Mouse (Mus musculus) thymus, postnatal 4 days (tissue): ENCODE measurements around the gene Creld1.

Experiments used
- DNase-seq: peaks from one replicate; pipeline ENCODE4 v3.0.0; 2021

Gene Creld1

DNA sequence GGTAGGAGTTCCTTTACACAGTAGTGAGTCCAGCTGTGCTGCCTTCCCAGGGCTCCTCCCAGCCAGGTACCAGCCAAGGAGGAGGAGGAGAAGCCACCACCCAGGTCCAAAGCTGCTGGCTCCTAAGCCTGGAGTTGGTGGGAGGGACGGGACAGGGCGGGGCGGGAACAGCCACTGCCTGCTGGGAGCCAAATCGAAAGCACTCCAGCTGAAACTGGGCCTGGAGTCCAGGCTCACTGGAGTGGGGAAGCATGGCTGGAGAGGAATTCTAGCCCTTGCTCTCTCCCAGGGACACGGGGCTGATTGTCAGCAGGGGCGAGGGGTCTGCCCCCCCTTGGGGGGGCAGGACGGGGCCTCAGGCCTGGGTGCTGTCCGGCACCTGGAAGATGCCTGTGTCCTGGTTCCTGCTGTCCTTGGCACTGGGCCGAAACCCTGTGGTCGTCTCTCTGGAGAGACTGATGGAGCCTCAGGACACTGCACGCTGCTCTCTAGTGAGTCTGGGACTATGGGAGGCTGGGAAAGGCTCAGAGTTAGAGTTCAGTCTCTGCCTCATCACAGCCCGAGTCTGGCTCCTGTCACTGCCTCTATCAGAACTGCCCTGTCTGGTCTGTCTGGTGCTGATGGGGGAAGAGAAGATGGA lies 11.7 kb upstream of the Creld1 start, which contains the start of gene Il17rc:
Gene Il17rc (plus strand): TSS at position 131 of the 640 bp plus-strand sequence.
- DNase-seq: no peak

DNA sequence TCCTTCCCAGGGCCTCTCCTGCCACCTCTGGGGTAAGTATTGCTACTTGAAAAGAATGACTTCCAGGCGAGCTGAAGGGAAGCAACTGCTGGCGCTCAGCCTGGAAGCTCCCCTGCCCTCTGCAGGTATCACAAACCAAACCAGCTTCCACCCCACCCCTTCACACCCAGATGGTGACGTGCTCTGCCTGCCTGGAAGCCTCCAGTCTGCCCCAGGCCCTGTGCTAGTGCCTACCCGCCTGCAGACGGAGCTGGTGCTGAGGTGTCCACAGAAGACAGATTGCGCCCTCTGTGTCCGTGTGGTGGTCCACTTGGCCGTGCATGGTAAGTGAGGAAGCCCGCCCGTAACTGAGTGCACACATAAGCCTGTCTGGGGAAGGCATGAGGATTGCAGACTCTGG lies 11.0 kb upstream of the Creld1 start:
- no peak for DNase-seq

DNA sequence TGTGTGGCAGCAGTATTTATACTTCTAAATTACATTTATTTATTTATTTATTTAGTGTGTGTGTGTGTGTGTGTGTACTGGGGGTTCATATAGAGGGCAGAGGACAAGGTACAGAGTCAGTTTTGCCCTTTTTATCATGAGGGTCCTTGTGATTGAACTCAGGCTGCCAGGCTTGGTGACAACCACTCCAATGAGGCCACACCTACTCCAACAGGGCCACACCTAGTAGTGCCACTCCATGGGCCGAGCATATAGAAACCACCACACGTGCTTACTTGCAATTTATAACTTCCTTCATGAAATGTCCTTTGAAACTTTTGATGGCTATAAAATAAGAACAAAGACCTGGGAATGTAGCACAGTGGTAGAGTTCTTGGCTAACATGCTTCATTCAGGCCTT lies 9.9 kb upstream of the Creld1 start:
- DNase-seq: no peak

DNA sequence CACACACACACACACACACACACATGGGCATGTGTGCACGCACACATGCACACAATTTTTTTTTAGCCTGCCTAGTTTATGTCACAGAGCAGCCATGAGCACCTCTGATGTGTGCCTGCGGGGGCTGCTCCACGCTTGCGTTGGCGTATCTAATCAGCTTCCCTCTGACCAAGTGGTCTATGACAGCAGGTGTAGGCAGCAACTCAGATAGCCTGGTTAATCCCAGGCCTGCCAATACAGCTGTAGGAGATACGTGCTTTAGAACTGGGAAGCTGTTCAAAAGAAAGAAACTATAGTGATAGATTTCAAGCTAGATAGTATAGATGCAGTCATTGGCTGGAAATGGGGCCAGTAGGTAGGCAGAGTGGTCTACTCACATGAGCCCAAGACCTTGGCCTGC lies 9.4 kb upstream of the Creld1 start:
- DNase-seq: no peak

DNA sequence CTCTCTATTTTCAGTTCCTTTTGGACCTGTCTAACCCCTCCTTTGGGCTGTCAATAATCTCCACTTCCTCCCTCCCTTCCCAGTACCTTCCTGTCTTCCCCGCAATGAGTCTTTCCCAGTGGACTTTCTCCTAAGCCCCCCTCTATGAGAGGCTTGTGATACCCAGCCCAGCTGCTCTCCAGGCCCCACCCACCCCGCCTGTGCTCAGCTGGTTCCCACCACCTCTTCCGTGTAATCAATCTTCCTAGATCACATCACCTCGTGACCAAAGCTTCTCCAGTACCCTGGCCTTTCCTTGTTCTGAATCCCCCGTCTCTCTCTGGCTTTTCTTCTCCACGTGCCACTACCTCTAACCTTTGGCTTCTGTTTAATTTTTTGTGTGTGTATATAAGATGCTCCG lies 5.7 kb upstream of the Creld1 start:
- DNase-seq: no peak

DNA sequence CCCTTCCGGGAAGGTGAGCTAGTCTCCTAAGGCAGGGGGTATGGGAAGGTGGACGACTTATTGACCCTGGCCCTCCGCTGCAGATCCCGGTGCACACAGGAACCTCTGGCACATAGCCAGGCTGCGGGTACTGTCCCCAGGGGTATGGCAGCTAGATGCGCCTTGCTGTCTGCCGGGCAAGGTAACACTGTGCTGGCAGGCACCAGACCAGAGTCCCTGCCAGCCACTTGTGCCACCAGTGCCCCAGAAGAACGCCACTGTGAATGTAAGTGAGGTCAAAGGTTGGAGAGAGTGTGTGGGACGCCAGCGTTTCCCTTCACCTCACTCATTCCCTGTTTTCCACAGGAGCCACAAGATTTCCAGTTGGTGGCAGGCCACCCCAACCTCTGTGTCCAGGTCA lies 4.2 kb upstream of the Creld1 start:
- DNase-seq: no peak

DNA sequence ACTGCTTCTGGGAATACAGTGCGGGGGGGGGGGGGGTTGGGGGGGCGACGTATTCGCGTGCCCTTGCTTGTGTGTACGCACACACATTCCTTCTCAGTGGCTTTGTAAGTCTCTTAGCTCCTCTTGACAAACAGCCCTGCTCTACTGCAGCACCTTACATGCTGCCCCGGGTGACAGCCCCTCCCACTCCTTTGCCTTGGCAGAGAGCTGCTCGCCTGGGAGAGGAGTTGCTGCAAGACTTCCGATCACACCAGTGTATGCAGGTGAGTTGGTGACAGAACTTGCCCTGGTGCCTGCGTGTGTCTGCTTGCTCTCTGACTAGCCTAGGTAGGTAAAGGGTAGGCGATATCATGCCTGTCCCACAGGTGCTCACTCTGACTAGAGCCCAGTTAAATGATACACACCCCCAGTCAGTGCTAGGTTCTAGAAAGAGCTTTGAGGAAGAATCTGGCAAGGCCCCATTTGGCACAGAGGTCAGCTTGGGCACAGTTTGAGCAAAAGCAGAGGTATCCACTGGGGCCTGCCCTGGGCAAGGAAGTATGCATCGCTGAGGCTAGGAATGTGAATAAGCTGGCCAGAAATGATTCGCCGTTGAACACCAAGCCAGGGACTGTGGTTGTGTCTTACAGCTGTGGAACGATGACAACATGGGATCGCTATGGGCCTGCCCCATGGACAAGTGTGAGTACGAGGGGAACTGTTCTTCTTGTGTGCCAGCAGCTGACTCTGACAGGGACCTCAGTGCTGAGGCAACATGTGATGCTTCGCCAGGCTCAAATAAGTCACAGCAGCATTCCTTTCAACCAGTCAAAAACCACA lies 2.3 kb upstream of the Creld1 start:
- DNase-seq: no peak

DNA sequence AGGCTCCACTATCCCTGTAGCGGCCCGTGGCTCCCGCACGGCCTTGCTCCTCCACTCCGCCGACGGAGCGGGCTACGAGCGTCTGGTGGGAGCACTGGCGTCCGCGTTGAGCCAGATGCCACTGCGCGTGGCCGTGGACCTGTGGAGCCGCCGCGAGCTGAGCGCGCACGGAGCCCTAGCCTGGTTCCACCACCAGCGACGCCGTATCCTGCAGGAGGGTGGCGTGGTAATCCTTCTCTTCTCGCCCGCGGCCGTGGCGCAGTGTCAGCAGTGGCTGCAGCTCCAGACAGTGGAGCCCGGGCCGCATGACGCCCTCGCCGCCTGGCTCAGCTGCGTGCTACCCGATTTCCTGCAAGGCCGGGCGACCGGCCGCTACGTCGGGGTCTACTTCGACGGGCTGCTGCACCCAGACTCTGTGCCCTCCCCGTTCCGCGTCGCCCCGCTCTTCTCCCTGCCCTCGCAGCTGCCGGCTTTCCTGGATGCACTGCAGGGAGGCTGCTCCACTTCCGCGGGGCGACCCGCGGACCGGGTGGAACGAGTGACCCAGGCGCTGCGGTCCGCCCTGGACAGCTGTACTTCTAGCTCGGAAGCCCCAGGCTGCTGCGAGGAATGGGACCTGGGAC lies 509 bp upstream of the Creld1 start:
- DNase-seq: peak; percentile 59

DNA sequence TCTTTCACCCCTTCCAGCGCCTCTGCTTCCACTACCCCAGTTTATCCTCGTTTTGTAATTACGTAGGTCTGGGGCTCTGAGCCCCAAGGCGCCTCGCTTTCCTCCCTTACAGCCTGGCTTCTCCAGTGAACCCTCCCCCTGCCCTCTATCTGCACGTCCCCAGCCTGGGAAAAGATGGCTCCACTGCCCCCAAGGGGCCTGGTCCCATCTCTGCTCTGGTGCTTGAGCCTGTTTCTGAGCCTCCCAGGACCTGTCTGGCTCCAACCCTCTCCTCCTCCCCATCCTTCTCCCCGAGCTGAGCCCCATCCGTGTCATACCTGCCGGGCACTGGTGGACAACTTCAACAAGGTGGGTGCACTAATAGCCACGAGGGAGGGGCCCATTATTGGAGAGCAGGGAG lies 632 bp downstream of the Creld1 start:
- DNase-seq: peak; percentile 38

DNA sequence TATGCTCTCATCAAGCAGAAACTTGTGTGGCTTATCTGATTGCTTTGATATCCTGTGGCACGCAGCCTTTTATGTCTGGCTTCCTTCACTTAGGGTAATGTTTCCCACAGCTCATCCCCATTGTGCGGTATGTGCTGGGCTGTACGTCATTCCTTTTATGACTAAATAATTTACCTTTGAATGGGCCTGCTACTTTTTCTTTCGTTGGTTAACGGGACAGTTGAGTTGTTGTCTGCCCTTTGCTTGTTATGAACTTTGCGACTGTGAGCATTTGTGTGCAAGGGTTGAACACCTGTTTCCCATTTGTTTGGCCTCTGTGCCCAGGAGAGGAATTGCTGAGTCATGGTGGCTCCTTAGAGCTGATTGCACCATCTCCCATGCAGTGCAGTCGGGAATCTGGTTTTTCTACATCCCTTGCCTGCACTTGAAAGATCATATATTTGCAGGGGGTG lies 4.1 kb downstream of the Creld1 start:
- no peak for DNase-seq

DNA sequence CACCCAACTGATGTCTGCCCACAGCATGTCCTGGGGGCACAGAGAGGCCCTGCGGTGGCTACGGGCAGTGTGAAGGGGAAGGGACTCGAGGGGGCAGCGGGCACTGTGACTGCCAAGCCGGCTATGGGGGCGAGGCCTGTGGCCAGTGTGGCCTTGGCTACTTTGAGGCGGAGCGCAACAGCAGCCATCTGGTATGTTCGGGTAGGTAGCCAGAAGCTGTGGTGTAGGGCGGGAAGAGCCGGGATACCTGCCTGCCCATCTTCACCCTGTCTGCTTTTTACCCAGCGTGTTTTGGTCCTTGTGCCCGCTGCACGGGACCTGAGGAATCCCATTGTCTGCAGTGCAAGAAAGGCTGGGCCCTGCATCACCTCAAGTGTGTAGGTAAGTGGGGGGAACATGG lies 6.3 kb downstream of the Creld1 start:
- no peak for DNase-seq

DNA sequence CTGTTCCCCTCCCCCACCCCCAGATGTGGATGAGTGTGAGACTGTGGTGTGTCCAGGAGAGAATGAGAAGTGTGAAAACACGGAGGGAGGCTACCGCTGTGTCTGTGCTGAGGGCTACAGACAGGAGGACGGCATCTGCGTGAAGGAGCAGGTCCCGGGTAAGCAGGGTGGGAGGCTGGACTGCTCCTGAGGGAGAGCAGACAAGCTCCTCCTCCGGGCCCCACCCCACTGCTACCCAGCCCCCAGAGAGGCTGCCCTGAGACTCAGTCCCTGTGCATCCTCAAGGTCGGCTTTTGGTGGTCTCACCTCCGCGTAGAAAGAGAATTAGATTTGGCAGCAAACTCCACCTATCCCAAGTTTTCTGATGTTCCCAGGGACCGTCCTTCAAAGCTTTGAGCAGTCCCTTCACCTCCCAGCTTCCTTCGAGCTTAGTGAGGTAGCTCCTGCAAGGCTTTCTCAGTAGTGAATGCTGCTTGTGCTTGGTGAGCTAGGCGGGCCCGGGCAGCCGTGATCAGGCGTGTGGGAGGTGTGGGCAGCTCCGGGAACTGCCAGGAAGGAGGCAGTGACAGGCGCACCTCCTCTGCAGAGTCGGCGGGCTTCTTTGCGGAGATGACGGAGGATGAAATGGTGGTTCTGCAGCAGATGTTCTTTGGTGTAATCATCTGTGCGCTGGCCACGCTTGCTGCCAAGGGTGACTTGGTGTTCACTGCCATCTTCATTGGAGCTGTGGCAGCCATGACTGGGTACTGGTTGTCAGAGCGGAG lies 9.2 kb downstream of the Creld1 start:
- no peak for DNase-seq

DNA sequence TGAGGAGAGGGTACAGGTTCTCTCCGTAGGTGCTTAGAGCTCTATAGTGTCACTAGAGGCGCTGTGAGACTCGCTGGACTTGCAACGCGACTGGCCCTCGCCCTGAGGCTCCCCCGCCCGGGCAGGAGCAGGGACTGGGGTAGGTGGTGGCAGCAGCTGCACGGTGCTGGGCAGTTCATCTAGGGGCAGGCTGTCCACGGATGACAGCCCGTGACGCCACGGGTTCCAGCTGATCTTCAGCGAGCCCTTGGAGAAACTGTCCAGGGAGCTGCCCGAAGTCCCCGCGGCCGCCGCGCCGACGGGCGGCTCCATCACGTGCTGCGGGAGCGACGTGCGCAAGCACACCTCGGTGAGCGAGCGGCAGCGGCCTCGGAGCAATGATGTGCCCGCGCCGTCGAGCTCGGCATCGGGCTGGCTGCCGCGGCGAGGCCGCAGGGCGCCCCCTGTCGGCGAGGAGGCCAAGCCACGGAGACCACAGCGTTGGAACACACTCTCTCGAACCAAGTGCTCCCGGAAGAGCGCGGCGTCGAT lies 11.2 kb downstream of the Creld1 start:
- DNase-seq: peak; percentile 93

DNA sequence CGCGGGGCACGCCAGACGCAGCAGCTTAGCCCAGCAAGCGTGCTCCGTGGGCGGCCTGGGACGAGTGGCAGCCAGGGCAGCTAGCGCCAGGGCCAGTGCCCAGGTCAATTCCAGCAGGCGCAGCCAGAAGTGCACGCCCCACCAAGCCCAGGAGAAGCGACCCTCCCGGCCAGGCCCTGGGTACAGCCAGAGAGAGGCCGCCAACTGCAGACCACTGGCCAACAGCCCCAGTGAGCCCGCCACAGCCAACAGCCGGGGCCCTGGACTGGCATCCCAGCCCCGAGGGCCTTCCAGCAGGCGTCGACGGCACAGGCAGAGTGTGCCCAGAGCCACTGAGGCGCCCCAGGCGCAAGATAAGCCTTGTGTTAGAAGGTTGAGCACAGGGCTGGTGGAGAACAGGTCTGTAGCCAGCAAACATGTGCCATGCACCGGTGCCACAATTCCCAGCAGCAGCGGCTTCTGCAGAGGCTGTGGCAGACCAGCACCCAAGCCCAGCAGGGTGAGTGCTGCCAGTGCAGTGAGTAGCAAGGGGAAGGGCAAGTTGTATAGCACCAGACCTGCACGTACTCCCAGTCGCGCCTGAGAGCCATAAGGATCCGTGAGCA lies 12.1 kb downstream of the Creld1 start:
- DNase-seq: no peak

DNA sequence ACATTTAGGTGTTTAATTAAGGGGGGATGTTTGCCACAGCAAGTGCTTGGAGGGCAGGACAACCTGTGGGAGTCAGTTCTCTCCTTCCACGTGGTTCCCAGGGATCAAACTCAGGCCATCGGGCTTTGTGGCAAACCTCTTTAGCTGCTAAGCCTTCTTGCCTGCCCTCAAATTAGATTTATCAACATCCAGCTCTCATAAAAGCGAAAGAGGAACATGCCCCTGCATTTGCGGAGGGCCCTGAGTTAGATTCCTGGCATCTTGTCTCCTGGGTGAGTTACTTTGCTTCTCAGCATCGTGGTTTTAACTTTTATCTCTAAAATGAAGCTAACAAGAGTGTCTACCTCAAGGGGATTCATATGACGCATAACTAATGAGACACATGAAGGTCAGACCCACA lies 16.2 kb downstream of the Creld1 start:
- DNase-seq: no peak

DNA sequence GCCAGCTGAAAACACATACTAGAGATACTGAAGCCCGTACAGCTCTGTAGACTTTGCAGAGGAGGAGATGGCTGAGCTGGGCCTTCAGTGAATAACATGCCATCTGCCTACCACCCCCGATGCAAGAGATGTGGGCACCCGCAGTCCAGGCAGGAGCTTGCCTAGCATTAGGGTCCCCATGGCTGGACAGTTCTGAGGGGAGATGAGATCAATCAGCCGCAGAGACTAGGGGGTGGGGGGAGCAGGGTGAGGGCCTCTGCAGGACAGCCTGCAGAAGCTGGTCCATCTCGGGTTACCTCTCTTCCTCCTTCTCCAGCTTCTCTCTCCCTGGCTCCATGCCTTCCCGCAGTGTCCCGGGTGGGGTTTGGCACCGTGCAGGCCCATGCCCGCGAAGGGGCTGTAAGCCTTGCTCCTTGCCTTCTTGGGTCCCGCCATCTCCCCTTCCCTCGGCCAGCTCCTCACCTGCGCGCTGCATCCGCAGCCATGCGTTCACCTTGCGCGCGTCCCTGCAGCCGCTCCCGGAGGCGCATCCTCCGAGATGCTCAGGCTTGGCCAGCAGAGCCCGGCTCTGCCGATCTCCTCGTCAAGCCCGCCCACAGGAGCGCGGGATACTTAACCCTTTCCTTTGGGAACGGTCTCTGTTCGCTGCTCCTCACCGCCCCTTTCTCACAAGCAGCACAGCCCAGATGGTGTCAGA lies 18.4 kb downstream of the Creld1 start, which contains the start of gene Prrt3:
Gene Prrt3 (minus strand): TSS at position 544 of the 697 bp plus-strand sequence.
- DNase-seq: no peak

DNA sequence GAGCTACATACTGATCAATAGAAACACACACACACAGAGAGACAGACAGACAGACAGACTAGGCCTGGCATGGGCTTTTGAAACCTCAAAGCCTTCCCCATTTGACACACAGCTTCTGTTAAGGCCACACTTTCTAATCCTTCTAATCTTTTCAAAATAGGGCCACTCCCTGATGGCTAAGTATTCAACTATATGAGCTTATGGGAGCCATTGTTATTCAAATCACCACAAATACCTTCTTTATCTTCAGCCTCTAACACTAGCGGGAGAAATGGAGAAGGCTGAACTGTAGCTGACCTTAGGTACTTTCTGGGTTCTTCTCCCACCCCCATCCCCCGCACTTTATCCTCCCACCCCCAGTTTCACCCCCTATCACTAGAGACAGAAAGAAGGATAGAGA lies 19.7 kb downstream of the Creld1 start:
- no peak for DNase-seq

DNA sequence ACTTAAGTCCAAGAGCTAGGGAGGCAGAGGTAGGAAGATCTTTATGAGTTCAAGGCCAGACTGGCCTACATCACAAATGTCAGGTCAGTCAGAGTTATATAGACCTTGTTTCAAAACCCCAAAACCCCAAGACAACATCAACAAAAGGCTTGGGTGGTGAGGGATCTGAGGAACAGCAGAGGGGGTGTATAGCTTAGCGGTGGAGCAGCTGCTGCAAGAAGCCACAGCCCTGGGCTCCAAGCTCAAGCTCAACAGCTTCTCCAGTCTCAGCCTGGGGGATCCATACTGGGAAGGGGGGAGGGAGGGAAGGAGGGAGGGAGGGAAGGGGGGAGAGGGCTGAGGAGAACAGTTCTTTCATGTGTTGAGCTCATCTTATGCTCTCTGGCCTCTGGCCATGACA lies 22.6 kb downstream of the Creld1 start:
- DNase-seq: no peak

DNA sequence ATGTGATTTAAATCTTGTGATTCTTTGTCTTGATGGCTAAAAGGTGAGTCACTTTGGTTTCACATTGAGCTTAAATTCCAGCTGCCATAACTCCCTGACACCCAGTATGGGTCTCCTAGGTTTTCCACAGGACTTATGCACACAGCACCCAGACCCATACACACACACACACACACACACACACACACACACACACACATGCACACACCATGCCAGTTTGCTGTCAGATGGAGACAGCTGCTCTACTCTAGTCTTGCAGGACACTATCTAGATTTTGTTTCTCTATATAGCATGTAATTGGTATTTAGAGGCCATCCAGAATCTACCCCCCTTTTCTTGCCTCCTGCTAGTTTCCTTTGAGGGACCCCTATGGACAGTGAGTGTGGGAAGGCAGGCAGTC lies 24.0 kb downstream of the Creld1 start:
- DNase-seq: no peak

DNA sequence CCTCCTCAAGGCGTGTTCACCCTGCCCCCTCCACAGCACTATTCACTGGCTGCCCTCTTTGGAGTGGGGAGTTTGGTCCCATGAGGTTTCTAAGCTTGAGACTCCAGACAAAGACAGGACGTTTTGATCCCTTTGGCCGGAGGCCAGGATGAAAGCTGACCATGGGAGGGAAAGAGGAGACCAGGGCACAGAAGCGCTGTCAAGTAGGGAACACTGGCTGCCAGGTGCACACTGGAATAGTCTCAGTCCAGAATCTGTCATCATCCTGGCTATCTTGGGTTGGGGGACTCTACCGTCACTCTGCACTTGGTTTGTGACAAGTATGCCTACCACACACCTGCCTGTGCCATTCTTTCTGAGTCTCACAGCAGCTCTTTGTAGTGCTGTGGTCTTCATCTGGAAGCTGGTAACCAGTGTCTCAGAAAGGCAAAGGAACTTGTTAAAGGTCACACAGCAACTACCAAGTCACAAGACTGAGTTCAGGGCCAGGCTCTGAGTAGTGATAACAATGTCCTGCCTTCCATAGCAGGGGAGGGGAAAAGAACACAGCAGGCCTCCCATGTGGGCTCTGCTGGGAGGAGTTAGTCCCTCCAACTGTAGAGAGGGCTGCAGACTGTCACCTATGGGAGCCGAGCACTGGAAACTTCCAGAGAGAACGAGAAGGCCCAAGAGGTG lies 25.3 kb downstream of the Creld1 start:
- DNase-seq: no peak

DNA sequence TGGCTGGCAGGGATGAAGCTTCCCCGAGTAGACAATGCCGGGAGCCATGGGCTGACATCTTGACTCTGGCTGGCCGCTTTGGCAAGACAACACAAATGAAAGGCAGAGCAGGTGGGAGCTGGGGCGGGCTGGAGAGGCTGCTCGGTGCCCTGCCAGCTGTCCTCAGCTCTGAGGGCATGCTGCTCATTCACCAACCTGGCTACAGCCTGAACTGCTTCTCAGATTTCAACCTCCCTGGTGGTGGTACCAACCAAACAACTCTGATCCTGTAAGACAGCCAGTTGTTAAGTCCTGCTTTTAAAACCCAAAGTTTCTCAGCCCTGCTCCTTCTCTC lies 25.8 kb downstream of the Creld1 start:
- DNase-seq: peak; percentile 22
